Mouse (Mus musculus): ENCODE results near the gene Ddah1. TPM values are rescaled to one million over a fixed set of nuclear protein-coding genes. Genes with fewer than 3 reads are reported as not detected.

Ddah1 gene
- polyA plus RNA-seq, 1 experiment = 0.67 TPM

DNA sequence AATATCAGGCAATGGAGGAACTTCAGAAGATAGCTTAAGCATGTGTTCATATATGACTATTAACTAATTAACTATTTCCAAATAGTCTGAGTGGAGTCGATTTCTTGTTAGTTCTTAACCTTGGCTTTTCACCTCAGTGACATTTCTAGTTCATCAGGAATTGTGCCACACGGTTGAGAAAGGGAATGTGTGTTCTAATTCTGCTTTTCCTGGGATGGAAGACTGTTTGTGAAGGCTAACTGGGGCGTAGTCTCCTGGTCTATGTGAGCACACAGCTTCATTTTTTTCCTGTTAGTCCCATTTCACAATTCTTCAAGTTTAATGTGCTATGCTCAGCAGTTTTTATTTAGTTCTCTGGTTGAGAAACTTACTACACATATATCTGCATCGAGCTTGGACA is 65.2 kb downstream of the Ddah1 start:
- TF ChIP-seq POLR2A (IDR thresholded peaks at IDR 0.05; ENCODE audit: borderline replicate concordance, low read depth, low read length) = no peak
- TF ChIP-seq CTCF (IDR thresholded peaks at IDR 0.05; ENCODE audit: low read depth, low read length) = no peak
- no peaks in the 10 kb centered on the region for H3K4me1 ChIP-seq (ENCODE audit: control insufficient read depth, insufficient read depth, low read length)
- H3K4me3 ChIP-seq (ENCODE audit: insufficient read depth, low read length) = no peak overlapping the region
- no peak overlapping the region for H3K27ac ChIP-seq (ENCODE audit: insufficient read depth, low read depth, low read length)

GRCm38 (mm10) chr3:145825416-145826055 is 67.1 kb downstream of the Ddah1 start:
- no peak overlapping the region for H3K27ac ChIP-seq (ENCODE audit: insufficient read depth, low read depth, low read length)
- TF ChIP-seq CTCF (IDR thresholded peaks at IDR 0.05; ENCODE audit: low read depth, low read length) (no peak), POLR2A (IDR thresholded peaks at IDR 0.05; ENCODE audit: borderline replicate concordance, low read depth, low read length) (no peak)
- no peak overlapping the region for H3K4me3 ChIP-seq (ENCODE audit: insufficient read depth, low read length)
- no peaks in the 10 kb centered on the region for H3K4me1 ChIP-seq (ENCODE audit: control insufficient read depth, insufficient read depth, low read length)

GRCm38 (mm10) chr3:145827191-145828045 is 68.9 kb downstream of the Ddah1 start:
- Histone ChIP-seq H3K4me3 (ENCODE audit: insufficient read depth, low read length) (no peak overlapping the region), H3K27ac (ENCODE audit: insufficient read depth, low read depth, low read length) (no peak overlapping the region), H3K4me1 (ENCODE audit: control insufficient read depth, insufficient read depth, low read length) (no peaks in the 10 kb centered on the region)
- no peak for TF ChIP-seq CTCF (IDR thresholded peaks at IDR 0.05; ENCODE audit: low read depth, low read length)
- no peak for TF ChIP-seq POLR2A (IDR thresholded peaks at IDR 0.05; ENCODE audit: borderline replicate concordance, low read depth, low read length)

DNA sequence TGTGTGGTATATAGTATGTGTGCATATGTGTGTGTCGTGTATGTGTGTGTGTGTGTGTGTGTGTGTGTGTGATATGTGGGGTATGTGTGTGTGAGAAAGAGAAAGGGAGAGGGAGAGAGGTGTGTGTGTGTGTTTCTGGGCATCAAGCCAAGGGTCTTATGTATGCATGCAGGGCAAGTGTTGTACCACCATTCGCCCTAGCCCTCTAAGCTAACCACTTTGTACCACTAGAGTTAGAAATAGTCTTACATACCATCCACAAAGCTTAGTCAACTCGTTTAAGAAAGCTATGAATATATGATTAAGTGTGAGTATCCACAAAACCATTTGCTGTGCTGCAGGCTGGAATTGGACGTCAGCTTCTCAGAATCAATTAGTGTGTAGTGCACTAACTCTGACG is 70.4 kb downstream of the Ddah1 start:
- no peak overlapping the region for H3K27ac ChIP-seq (ENCODE audit: insufficient read depth, low read depth, low read length)
- H3K4me1 ChIP-seq (ENCODE audit: control insufficient read depth, insufficient read depth, low read length) = 0 out of 2 replicates have a peak, but pooled peaks cover under 1% of the 10 kb centered on the region
- no peak for TF ChIP-seq POLR2A (IDR thresholded peaks at IDR 0.05; ENCODE audit: borderline replicate concordance, low read depth, low read length)
- H3K4me3 ChIP-seq (ENCODE audit: insufficient read depth, low read length) = no peak overlapping the region

- Histone ChIP-seq H3K27ac (ENCODE audit: insufficient read depth, low read depth, low read length) (no peak overlapping the region), H3K4me3 (ENCODE audit: insufficient read depth, low read length) (no peak overlapping the region), H3K4me1 (ENCODE audit: control insufficient read depth, insufficient read depth, low read length) (0 out of 2 replicates have a peak, but pooled peaks cover 2% of the 10 kb centered on the region)
- TF ChIP-seq CTCF (IDR thresholded peaks at IDR 0.05; ENCODE audit: low read depth, low read length) (no peak), POLR2A (IDR thresholded peaks at IDR 0.05; ENCODE audit: borderline replicate concordance, low read depth, low read length) (no peak)
Observed at GRCm38 (mm10) chr3:145833948-145834538, 75.6 kb downstream of the Ddah1 start.

- no peak overlapping the region for H3K27ac ChIP-seq (ENCODE audit: insufficient read depth, low read depth, low read length)
- no peak overlapping the region for H3K4me3 ChIP-seq (ENCODE audit: insufficient read depth, low read length)
- TF ChIP-seq CTCF (IDR thresholded peaks at IDR 0.05; ENCODE audit: low read depth, low read length) = no peak
- TF ChIP-seq POLR2A (IDR thresholded peaks at IDR 0.05; ENCODE audit: borderline replicate concordance, low read depth, low read length) = no peak
- H3K4me1 ChIP-seq (ENCODE audit: control insufficient read depth, insufficient read depth, low read length) = 0 out of 2 replicates have a peak, but pooled peaks cover 2% of the 10 kb centered on the region
Observed at GRCm38 (mm10) chr3:145838281-145838680, 79.8 kb downstream of the Ddah1 start.

GRCm38 (mm10) chr3:145841961-145842710 is 83.7 kb downstream of the Ddah1 start:
- TF ChIP-seq POLR2A (IDR thresholded peaks at IDR 0.05; ENCODE audit: borderline replicate concordance, low read depth, low read length) (no peak), CTCF (IDR thresholded peaks at IDR 0.05; ENCODE audit: low read depth, low read length) (no peak)
- H3K4me1 ChIP-seq (ENCODE audit: control insufficient read depth, insufficient read depth, low read length) = no peaks in the 10 kb centered on the region
- no peak overlapping the region for H3K4me3 ChIP-seq (ENCODE audit: insufficient read depth, low read length)
- H3K27ac ChIP-seq (ENCODE audit: insufficient read depth, low read depth, low read length) = no peak overlapping the region

GRCm38 (mm10) chr3:145843836-145844235 is 85.4 kb downstream of the Ddah1 start:
- no peak overlapping the region for H3K4me3 ChIP-seq (ENCODE audit: insufficient read depth, low read length)
- no peak overlapping the region for H3K27ac ChIP-seq (ENCODE audit: insufficient read depth, low read depth, low read length)
- no peaks in the 10 kb centered on the region for H3K4me1 ChIP-seq (ENCODE audit: control insufficient read depth, insufficient read depth, low read length)
- TF ChIP-seq CTCF (IDR thresholded peaks at IDR 0.05; ENCODE audit: low read depth, low read length) = no peak
- TF ChIP-seq POLR2A (IDR thresholded peaks at IDR 0.05; ENCODE audit: borderline replicate concordance, low read depth, low read length) = no peak

- TF ChIP-seq POLR2A (IDR thresholded peaks at IDR 0.05; ENCODE audit: borderline replicate concordance, low read depth, low read length) (no peak), CTCF (IDR thresholded peaks at IDR 0.05; ENCODE audit: low read depth, low read length) (no peak)
Observed at GRCm38 (mm10) chr3:145844891-145845290, 86.4 kb downstream of the Ddah1 start.

More at GRCm38 (mm10) chr3:145844891-145845290, 86.4 kb downstream of the Ddah1 start:
- Histone ChIP-seq H3K4me1 (ENCODE audit: control insufficient read depth, insufficient read depth, low read length) (no peaks in the 10 kb centered on the region), H3K27ac (ENCODE audit: insufficient read depth, low read depth, low read length) (no peak overlapping the region), H3K4me3 (ENCODE audit: insufficient read depth, low read length) (no peak overlapping the region)

All from bone marrow macrophage, adult 2 months (primary cell).